Mouse (Mus musculus) heart, adult 2 months (tissue): ENCODE results near the gene Kmt5b. TPM values are rescaled to one million over a fixed set of nuclear protein-coding genes. Genes with fewer than 3 reads are reported as not detected.
A peak's percentile ranks its signal among the peaks of the same experiment; 100 is the strongest.

Source experiments
- DNase-seq, 2 experiments: peaks; one replicate each; pipeline ENCODE4 v3.0.0; 2021
- H3K27ac ChIP-seq: fragments of 200-600 bp; 2 replicates; pipeline ENCODE4 v1.8.1; 2022
- H3K27me3 ChIP-seq: fragments of 200-500 bp; 2 replicates; pipeline ENCODE4 v1.6.1; 2012; ENCODE audit warnings: mild to moderate bottlenecking, low read length, inconsistent platforms, mixed read lengths; ENCODE audit not compliant: control insufficient read depth, insufficient read depth
- H3K36me3 ChIP-seq: fragments of 200-500 bp; 2 replicates; pipeline ENCODE4 v1.6.1; 2012; ENCODE audit warnings: low read length, inconsistent platforms; ENCODE audit not compliant: control insufficient read depth, insufficient read depth
- H3K4me1 ChIP-seq: fragments of 200-500 bp; 2 replicates; pipeline ENCODE4 v1.6.1; 2011; ENCODE audit warnings: low read length; ENCODE audit not compliant: control insufficient read depth, insufficient read depth
- H3K4me3 ChIP-seq: fragments of 200-600 bp; 2 replicates; pipeline ENCODE4 v1.8.1; 2022
- H3K79me2 ChIP-seq: fragments of 200-500 bp; replicated peaks from 2 replicates; pipeline ENCODE4 v1.6.1; 2012; ENCODE audit warnings: mild to moderate bottlenecking, inconsistent platforms, low read length, moderate library complexity, mixed read lengths; ENCODE audit not compliant: control insufficient read depth, insufficient read depth
- H3K9ac ChIP-seq: fragments of 200-500 bp; 2 replicates; pipeline ENCODE4 v1.6.1; 2012; ENCODE audit warnings: low read depth, mild to moderate bottlenecking, control low read depth, inconsistent platforms, low read length, mixed read lengths
- CTCF ChIP-seq: fragments of 200-600 bp; IDR thresholded peaks from 2 replicates; pipeline ENCODE4 v1.8.1; 2022; ENCODE audit warnings: antibody characterized with exemption, mild to moderate bottlenecking, moderate library complexity
- EP300 ChIP-seq: fragments of 200-500 bp; IDR thresholded peaks from 2 replicates; pipeline ENCODE4 v1.6.1; 2011; ENCODE audit warnings: low read depth, low read length, control low read depth; ENCODE audit not compliant: insufficient read depth
- POLR2A ChIP-seq: fragments of 200-500 bp; IDR thresholded peaks from 2 replicates; pipeline ENCODE4 v1.6.1; 2011; ENCODE audit warnings: mild to moderate bottlenecking, low read depth, low read length, control low read depth; ENCODE audit not compliant: insufficient read depth
- WGBS: fragments of 180-500 bp; shearing (Covaris S2); methylation state at CpG from one replicate; pipeline ENCODE4 v1.1.7; 2018; 5-methylcytosine and 5-hydroxymethylcytosine counted together
- intact Hi-C: fragments of 180-260 bp; cut with DNase I; formaldehyde crosslinking; loops from one replicate; pipeline ENCODE4 v1.15.1; 2025
- polyA plus RNA-seq: library from polyadenylated mRNA; depleted of rRNA; stranded (reverse); fragments of >200 nt; gene quantifications from 2 replicates; pipeline ENCODE4 v1.2.3, GENCODE M21; 2012
- total RNA-seq, 2 experiments: library from RNA; stranded (reverse); gene quantifications; 2 replicates each; pipeline ENCODE4 v1.2.3; 2021

Kmt5b gene
- total and polyA plus RNA-seq, 3 experiments, result 9.3 to 30.6 (median 27.9) TPM

- intact Hi-C loops, result loop anchor here (5.0 kb wide), 1 partner anchor 443 kb away; the partner anchor contains the start of gene Cpt1a
- no peak for DNase-seq
- TF ChIP-seq EP300, result no peak
- no peaks in the 10 kb centered on the region for H3K79me2 ChIP-seq
- 73% methylated on average over 4 of the region's 4 CpGs for WGBS
- H3K27me3 ChIP-seq, result no peaks in the 10 kb centered on the region
- H3K27ac ChIP-seq, result no peak overlapping the region
- H3K9ac ChIP-seq, result no peak overlapping the region
- H3K4me1 ChIP-seq, result peaks cover 7% of the 10 kb centered on the region
- H3K36me3 ChIP-seq, result peaks cover 1% of the 10 kb centered on the region
- no peak overlapping the region for H3K4me3 ChIP-seq
Measured at GRCm38 (mm10) chr19:3765221-3765820, 1.9 kb upstream of the Kmt5b start.

- Histone ChIP-seq H3K4me3 (no peak overlapping the region), H3K79me2 (no peaks in the 10 kb centered on the region), H3K27me3 (no peaks in the 10 kb centered on the region), H3K4me1 (peaks cover 7% of the 10 kb centered on the region), H3K9ac (no peak overlapping the region), H3K27ac (no peak overlapping the region), H3K36me3 (peaks cover 3% of the 10 kb centered on the region)
- intact Hi-C loops, result loop anchor here (2.0 to 5.0 kb wide), 2 partner anchors 42 to 444 kb away; partner anchors contain the start of gene Cpt1a
- TF ChIP-seq POLR2A (no peak), CTCF (no peak), EP300 (no peak)
- WGBS, result 94% methylated on average over 5 of the region's 5 CpGs
- no peak for DNase-seq
Measured at GRCm38 (mm10) chr19:3766378-3766777, 843 bp upstream of the Kmt5b start.

DNA sequence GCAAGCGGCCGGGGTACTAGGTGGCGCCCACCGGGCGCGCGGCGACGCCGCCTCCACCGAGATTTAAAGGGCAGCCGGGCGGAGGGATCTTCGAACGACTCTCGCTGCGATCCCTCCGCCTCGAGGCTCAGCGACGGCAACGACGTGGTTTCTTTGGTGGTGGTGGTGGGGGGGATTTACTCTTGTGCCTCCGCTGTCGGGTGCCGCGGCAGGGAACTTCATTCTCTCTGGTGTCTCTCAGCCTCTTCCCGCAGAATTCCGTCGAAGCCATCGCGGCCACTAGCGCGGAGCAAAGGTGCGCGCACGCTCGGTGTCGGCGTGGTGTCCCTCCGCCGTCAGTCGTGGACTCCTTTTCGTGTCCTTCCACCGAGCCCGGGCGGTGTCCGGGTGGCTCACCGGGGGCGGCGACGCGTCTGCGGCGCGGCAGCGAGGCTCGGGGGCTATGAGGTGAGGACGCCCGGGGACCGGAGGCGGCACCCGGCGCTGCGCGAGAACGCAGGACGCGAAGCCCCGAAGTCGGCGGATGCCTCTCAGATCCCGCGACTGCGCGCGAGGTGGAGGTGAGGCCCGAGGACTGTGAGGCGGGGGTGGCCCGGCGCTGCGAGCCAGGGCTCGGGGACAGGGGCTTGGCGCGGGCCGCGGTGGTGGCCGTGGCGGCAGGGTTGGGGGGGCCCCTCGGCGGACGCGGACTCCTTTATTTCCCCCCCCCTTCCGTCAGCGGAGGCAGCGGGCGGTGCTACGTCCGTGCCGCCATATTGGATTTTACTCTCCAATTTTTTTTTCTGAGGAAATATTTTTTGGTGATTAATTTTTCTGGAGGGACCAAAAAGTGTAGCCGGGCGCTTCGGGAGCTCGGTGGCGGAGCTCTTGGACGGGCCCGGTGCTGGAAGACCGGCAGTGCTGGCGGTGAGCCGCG lies 818 bp downstream of the Kmt5b start:
- H3K27ac ChIP-seq, result peak overlapping the region; percentile 99
- WGBS, result under 1% methylated on average over 111 of the region's 111 CpGs
- TF ChIP-seq CTCF (no peak), POLR2A (peak; percentile 95), EP300 (peak; percentile 69; the same call in 1 of the 2 replicates)
- H3K9ac ChIP-seq, result peak overlapping the region; percentile 99
- intact Hi-C loops, result loop anchor here (2.0 to 5.0 kb wide), 3 partner anchors 43 to 446 kb away; partner anchors contain the start of genes Cpt1a and Ndufs8
- H3K4me1 ChIP-seq, result peaks cover 7% of the 10 kb centered on the region
- H3K79me2 ChIP-seq, result no peaks in the 10 kb centered on the region
- H3K27me3 ChIP-seq, result no peaks in the 10 kb centered on the region
- peak; percentile 91 to 94 for DNase-seq
- H3K36me3 ChIP-seq, result peaks cover 3% of the 10 kb centered on the region
- H3K4me3 ChIP-seq, result peak overlapping the region; percentile 99

DNA sequence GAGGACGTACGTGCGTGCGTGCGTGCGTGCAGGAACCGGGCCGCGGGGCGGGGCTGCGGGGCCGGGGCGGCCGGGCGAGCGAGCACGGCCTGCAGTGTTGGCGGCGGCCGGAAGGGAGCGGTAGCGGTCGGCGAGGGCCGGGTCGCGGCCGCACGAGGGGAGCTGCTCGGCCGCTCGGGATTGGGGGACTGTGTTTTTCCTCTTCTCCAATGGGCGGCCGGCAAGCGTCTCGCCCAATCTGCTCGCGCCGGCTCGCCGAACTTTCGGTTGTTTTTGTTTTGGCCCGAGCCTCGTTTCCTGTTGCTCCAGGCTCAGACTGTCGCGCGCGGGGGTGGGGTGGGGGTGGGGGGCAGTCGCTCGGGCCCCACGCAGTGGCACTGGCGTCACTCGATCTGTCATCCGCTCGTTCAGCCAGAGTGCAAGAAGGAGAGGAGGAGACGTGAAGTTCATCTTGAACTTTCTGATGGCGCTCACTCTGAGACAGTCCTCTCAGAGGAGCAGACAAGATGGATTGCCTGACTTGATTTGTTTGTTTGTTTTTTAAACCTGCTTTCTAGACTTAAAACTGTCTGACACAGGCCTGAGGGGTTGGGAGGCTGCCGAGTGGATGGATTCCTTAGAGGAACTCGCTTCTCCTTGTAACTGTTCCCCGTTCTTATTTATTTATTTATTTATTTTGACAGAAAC lies 1.6 kb downstream of the Kmt5b start:
- peak overlapping the region; percentile 99 for H3K4me3 ChIP-seq
- H3K27me3 ChIP-seq, result no peaks in the 10 kb centered on the region
- H3K79me2 ChIP-seq, result no peaks in the 10 kb centered on the region; the same call in 1 of the 2 replicates
- peak; percentile 96 to 97 for DNase-seq
- intact Hi-C loops, result loop anchor here (2.0 to 5.0 kb wide), 2 partner anchors 144 to 447 kb away; partner anchors contain the start of genes Cpt1a and Ndufs8
- H3K4me1 ChIP-seq, result peaks cover 9% of the 10 kb centered on the region
- WGBS, result under 1% methylated on average over 59 of the region's 60 CpGs
- TF ChIP-seq EP300 (no peak), CTCF (peak; percentile 85), POLR2A (peak; percentile 59)
- H3K36me3 ChIP-seq, result peaks cover 3% of the 10 kb centered on the region
- H3K9ac ChIP-seq, result peak overlapping the region; percentile 99
- H3K27ac ChIP-seq, result peak overlapping the region; percentile 99

GRCm38 (mm10) chr19:3769533-3769932 lies 2.3 kb downstream of the Kmt5b start:
- peak overlapping the region; percentile 99 for H3K27ac ChIP-seq
- no peaks in the 10 kb centered on the region for H3K27me3 ChIP-seq
- H3K4me3 ChIP-seq, result peak overlapping the region; percentile 99
- no peak overlapping the region for H3K9ac ChIP-seq
- WGBS, result 68% methylated on average over 6 of the region's 6 CpGs
- DNase-seq, result no peak
- peaks cover 9% of the 10 kb centered on the region for H3K4me1 ChIP-seq
- no peak for TF ChIP-seq EP300
- no peak for TF ChIP-seq POLR2A
- peak; percentile 21; the same call in 1 of the 2 replicates for TF ChIP-seq CTCF
- H3K79me2 ChIP-seq, result no peaks in the 10 kb centered on the region; the same call in 1 of the 2 replicates
- intact Hi-C loops, result loop anchor here (2.0 to 5.0 kb wide), 2 partner anchors 143 to 447 kb away; partner anchors contain the start of genes Cpt1a and Ndufs8
- H3K36me3 ChIP-seq, result peaks cover 3% of the 10 kb centered on the region
